Mouse (Mus musculus) v-Abl transformed pro-B cells (cell line): ENCODE measurements around the gene Stox2.
"Not testable (repeated sequence)": the region's sequence is repeated elsewhere in the genome, so short reads cannot be mapped to it uniquely, and the experiment has no call there.

Experiments
- in situ Hi-C, 2 experiments: fragments of 400-800 bp; cut with MboI; formaldehyde crosslinking; loops; one replicate each; pipeline ENCODE4 v1.15.1; 2025; ENCODE audit not compliant: unreplicated experiment in 2 of 2

The Stox2 gene

DNA sequence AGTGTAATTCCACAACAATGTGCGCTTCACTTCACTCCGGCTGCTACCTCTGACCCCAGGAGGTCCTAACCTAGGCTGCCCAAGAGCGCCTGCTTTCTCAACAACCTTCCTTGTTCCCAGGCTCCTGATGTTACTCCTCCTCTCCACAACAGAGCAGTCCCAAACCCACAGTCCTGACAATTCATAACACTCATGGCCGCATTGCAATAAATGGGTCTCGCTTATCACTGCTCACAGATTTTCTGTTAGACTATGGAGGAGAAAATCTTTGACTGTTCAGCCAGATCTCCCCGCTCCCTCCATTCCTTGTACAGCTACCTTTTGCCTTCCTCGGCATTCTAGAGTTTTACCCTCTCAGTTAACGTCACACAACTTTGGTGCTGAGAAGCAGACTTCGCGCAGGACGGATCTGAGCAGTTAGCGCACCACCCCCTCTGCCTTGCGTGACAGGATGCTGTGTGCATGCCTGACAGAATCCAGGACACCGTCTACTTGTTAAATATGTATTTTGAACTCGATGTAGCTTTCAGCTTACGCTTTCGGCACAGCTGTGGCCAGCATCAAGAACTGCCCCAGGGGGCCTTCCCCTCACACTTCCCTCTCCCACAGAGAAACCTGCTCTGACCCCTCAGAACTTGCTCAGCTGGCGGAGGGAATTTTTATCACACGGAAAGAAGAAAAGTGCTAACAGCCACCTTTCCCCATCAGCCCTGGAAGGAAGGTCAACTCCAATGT lies at the start of gene Stox2:
Gene Stox2 (minus strand): TSS at position 51 of the 735 bp plus-strand sequence.
- in situ Hi-C loops, result no loop called here

- in situ Hi-C loops, result no loop called here
Measured at GRCm38 (mm10) chr8:47495428-47495827, 49.3 kb upstream of the Stox2 start.

- in situ Hi-C loops, result no loop called here
Measured at GRCm38 (mm10) chr8:47494602-47495153, 48.5 kb upstream of the Stox2 start.

GRCm38 (mm10) chr8:47493106-47493505 lies 46.9 kb upstream of the Stox2 start:
- in situ Hi-C loops, result no loop called here

- in situ Hi-C loops, result no loop called here
Measured at GRCm38 (mm10) chr8:47487231-47487630, 41.1 kb upstream of the Stox2 start.

DNA sequence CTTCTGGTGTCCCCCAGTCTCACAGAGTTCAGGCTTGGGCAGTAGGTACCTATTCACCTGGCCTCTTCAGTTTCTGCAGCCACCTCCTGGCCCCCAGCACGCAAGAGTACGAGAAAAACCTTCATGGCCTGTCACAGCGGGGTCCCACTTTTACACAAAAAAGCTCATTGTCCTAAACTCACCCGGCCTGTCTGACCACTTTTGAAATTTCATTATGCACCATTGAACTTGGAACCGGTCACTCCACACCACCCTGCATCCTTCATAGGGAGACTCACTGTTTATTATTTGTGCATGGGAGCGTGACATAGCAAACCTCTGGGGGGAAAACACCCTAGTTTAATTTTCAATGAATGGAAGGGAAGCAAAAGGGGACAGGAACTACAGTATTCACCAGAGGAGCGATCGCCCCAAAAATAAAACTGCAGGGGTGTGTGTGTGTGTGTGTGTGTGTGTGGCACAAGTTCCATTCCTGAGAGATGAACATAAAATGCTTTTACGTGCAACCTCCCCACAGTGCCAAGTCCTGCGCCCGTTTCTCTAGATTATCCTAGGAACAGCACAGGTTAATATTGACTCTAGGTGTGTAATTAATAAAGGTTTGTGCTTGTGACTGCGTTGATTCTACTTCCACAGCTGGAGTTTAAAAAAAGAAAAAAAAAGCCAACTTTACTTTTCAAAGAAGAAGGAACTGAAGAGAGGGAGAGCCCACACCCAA lies 36.4 kb upstream of the Stox2 start:
- in situ Hi-C loops, result no loop called here

GRCm38 (mm10) chr8:47480039-47480438 lies 33.9 kb upstream of the Stox2 start:
- in situ Hi-C loops, result no loop called here

GRCm38 (mm10) chr8:47461650-47462049 lies 15.5 kb upstream of the Stox2 start:
- in situ Hi-C loops, result no loop called here

GRCm38 (mm10) chr8:47459216-47459749 lies 13.1 kb upstream of the Stox2 start:
- in situ Hi-C loops, result no loop called here

DNA sequence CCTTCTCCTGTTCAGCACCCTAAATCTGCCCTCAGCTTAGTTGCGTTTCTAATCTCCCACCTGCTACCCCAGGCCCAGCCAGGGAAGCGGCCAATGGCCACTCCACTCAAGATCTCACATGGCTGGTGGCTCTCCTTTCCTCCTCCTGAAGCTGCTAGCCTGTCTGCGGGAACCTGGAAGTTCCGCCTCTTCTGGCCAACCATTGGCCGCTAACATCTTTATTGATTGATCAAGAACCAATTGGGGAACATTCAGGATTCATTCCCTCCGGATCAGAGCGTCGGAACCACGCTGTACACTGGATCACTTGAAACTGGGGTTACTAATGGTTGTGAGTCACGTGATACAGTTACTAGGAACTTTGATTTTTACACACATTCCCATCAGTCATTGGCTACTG lies 12.4 kb upstream of the Stox2 start:
- in situ Hi-C loops, result no loop called here

GRCm38 (mm10) chr8:47449211-47449610 lies 3.0 kb upstream of the Stox2 start:
- in situ Hi-C loops, result not testable (repeated sequence)

DNA sequence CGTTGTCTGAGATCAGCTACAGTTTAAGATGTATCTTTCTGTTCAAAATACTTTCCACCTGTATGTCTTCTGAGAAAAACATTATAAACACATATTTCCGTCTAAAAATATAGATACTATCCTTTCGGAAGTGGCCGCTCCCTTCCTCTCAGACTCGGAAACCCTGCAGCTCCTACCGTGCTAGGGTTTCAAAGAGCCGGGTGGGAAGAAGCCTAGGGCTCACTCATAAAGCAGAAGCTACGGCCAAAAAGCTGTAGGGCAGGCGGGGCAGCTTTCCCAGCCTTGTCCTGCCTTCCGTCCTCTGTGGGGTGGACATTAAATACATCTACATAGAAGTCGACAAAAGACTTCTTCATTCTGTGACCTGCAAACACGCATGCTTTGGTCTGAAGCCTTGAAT lies 6.9 kb downstream of the Stox2 start:
- in situ Hi-C loops, result no loop called here

DNA sequence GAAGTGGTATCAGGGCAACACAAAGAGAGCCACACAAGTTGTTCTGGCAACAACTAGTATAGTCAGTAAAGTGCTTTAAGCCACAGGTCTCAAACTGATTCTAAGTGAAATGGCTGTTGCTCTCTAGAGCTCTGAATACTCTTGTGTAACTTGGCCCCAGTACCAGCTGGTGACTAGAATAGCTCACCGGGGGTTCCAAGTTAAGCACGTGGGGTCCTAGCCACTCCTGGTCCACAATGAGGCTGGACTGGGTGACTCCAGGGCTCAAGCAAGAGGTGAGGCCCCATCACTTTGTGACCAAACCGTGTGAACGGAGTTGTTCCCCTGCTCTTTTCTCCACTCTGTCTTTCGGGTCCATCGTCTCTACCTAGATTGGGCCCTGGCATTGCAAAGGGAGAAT lies 8.2 kb downstream of the Stox2 start:
- in situ Hi-C loops, result no loop called here

DNA sequence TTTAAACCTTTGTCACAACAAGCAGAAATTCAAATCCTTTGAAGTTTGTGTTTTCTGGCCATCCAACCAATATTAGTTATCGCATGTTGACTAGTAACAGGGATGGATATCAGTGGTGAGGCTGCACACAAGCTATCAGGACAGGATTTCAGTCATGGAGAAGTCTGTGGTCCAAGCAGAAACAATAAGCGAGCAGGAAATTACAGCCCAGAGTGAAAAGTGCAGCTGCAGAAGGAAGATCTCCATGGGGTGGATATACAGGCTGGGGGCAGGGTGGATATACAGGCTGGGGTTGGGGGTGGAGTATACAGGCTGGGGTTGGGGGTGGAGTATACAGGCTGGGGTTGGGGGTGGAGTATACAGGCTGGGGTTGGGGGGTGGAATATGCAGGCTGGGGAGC lies 10.3 kb downstream of the Stox2 start:
- in situ Hi-C loops, result no loop called here

DNA sequence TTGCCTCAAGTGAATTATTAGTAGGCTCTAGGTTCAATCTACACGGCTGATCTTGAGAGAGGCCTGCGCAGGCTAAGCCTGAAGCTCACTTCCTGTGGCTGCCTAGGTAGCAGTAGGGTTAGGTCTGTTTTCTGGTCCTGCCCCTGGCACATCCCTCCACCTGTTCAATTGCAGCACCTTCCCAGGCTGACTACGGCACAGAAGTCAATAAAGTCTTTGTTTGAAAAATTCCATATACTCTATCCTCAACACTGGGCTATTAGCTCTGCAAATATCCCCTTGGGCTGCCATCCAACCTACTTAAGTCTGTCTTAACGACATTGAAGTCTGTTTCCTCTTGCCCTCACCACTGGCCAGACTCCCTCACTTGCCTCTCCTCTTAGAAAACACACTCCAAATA lies 10.8 kb downstream of the Stox2 start:
- in situ Hi-C loops, result no loop called here

DNA sequence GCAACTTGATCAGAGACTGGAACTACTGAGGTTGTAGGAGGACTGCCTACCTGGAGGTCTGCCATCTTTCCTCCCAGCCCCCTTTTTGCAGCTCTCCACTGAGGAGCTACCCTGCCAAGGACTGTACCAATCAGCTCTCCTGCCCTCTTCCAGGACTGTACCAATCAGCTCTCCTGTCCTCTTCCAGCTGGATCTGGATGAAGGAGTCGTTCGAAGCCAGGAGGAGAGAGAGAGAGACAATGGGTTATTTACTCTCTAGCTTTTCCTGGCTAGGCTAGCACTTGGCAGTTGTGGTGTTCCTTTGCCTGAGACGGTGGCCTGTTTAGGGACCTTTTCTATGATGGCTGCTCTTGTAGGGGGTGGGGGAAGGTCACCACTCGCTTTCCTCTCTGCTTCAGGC lies 14.9 kb downstream of the Stox2 start:
- in situ Hi-C loops, result no loop called here

GRCm38 (mm10) chr8:47414258-47414525 lies 32.0 kb downstream of the Stox2 start:
- in situ Hi-C loops, result not testable (repeated sequence)

DNA sequence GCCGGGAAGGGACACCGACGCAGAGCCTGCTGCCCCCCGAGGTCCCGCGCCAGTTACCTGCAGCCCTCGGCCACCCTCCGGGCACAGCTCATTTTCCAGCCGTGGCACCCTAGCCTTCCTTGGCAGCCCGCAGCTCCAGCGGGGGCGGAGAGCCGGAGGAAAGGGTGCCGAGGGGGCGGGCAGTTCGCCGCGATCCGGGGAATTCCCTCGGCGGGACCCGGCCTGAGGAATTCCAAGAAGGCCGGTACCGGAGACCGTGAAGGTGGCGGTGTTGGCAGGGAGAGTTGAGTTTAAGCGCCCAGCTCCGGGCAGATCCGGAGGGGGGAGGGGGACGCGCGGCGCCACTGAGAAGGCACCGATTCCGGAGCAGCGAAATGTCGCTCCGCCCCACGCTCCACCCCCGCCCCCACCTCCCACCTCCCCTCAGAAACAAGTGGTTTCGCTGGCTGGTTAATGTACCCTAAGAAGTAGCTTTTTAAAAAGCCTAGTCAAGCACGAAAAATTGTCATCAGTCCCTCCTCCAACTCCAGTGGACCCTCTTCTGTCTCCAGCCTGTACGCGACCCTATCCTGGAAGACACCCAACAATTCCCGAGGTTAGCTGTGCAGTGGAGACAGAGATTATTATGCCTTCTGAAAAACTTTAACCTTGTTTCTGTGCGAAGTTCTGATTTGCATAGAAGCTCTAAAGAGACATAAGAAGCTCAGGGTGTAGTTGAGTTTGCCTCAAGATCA lies 32.5 kb downstream of the Stox2 start:
- in situ Hi-C loops, result no loop called here

DNA sequence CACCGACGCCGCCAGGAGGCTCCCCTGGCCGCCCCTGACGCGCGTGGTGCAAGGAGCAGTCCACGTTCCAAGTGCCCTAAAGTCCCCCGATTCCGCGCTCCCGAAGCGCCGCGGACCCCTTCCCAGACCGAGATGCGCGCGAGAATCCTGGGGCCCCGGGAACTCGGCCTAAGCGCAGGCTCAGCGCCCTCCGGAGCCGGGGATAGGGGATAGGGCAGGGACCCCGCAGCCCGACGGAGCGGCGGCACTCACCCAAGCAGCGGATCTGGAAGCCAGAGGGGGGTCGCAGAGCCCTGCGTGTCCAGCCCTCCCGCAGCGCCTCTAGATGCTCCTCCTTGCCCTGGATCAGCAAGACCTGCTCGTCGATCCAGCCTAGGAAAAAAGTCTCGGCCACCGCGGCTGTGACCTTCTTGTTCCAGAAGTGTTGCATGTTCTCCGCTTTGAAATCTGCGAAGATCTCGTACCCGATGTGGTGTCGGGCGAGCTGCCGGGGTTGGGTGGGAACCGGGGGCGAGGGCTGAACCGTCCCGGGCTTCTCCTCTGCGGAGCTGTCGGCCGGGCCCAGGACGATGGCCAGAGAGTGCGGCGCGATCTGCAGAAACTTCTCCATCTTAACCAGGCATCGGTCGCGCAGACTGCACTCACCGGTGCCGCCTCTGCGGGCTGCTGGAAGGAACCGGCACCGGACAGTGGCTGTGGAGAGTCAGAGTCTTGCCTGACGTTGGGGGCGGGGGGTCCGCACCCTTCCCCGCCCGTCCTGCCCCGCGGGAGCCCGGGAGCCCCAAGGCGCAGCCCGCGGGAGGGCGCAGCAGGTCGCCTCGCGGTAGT lies 33.3 kb downstream of the Stox2 start:
- in situ Hi-C loops, result no loop called here

DNA sequence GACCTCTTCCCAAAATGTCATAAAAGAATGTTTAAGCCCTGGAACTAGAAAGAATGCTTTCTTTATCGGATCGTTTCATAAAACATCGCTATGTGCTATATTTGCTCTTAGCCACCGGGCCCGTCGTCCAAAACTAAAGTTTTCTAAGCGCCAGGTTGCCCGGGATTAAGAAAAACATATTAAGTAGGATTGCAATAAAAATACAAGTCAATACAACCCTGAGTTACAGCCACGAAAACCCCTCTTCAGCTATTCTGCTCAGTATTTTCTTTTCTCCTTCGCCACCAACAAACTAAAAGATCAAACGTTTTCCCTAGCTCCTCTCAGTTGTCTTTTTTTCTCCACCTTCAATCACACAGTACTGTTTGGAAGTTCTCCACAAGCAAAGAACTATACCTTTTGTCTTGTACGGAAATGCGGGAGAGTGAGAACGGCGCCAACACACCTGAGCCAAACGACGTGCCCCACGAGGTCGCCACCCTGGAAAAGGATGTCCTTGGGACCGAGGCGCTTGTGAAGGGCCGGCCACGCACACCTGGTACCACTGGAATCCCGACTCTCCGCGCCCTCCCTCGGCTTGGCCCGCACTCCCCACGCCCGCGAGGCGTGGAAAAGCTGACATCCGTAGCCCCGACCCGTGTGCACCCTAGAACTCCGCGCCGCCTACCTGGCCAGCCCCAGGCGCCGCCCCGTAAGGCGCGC lies 34.0 kb downstream of the Stox2 start:
- in situ Hi-C loops, result no loop called here
